Mouse (Mus musculus) hindbrain, embryonic 13.5 days (tissue): Measurements from ENCODE around the gene Trpv2. TPM values are rescaled to one million over a fixed set of nuclear protein-coding genes. Genes with fewer than 3 reads are reported as not detected.

Experiments used
- ATAC-seq: fragments of 200-750 bp; cut with Nextera tagmentation; 2 replicates; pipeline ENCODE4 v1.8.0; 2017; ENCODE audit warnings: moderate TSS enrichment; ENCODE audit not compliant: low FRiP score
- H3K27ac ChIP-seq: fragments of 300-500 bp; sonication (generic); 2 replicates; pipeline ENCODE4 v1.5.1; 2015; ENCODE audit warnings: inconsistent platforms, mild to moderate bottlenecking, moderate library complexity
- H3K27me3 ChIP-seq: fragments of 300-500 bp; sonication (generic); 2 replicates; pipeline ENCODE4 v1.6.1; 2015; ENCODE audit warnings: mild to moderate bottlenecking, inconsistent platforms
- H3K36me3 ChIP-seq: fragments of 300-500 bp; sonication (generic); 2 replicates; pipeline ENCODE4 v1.6.1; 2015; ENCODE audit warnings: mild to moderate bottlenecking, inconsistent platforms
- H3K4me1 ChIP-seq: fragments of 300-500 bp; sonication (generic); replicated peaks from 2 replicates; pipeline ENCODE4 v1.6.1; 2015; ENCODE audit warnings: inconsistent platforms
- H3K4me2 ChIP-seq: fragments of 300-500 bp; sonication (generic); 2 replicates; pipeline ENCODE4 v1.6.1; 2015; ENCODE audit warnings: inconsistent platforms, mild to moderate bottlenecking, moderate library complexity
- H3K4me3 ChIP-seq: fragments of 300-500 bp; sonication (generic); 2 replicates; pipeline ENCODE4 v1.5.1; 2015; ENCODE audit warnings: mild to moderate bottlenecking, inconsistent platforms
- H3K9ac ChIP-seq: fragments of 300-500 bp; sonication (generic); 2 replicates; pipeline ENCODE4 v1.6.1; 2015; ENCODE audit warnings: mild to moderate bottlenecking, inconsistent platforms
- H3K9me3 ChIP-seq: fragments of 300-500 bp; sonication (generic); 2 replicates; pipeline ENCODE4 v1.6.1; 2016; ENCODE audit warnings: inconsistent platforms
- WGBS: fragments of 180-500 bp; shearing (Covaris S2); methylation state at CpG from one replicate; pipeline ENCODE4 v1.1.7; 2015; 5-methylcytosine and 5-hydroxymethylcytosine counted together
- polyA plus RNA-seq: library from polyadenylated mRNA; unstranded; fragments of >200 nt; fragmentation: Nextera tagmentation; extraction: Ambion mirVana; gene quantifications from 2 replicates; pipeline ENCODE4 v1.2.1, GENCODE M21; 2015

The Trpv2 gene
- polyA plus RNA-seq, 1 experiment from 2014 or later: 21.5 TPM

- WGBS: 57% methylated on average over 10 of the region's 10 CpGs
- H3K9ac ChIP-seq: peak overlapping the region; percentile 9; the same call in 1 of the 2 replicates
- 0 out of 2 replicates have a peak, but pooled peaks have one; percentile 49 for ATAC-seq
- no peak overlapping the region for H3K4me3 ChIP-seq
- H3K4me1 ChIP-seq: peaks cover 40% of the 10 kb centered on the region
- no peaks in the 10 kb centered on the region for H3K9me3 ChIP-seq
- peaks cover 7% of the 10 kb centered on the region; the same call in 1 of the 2 replicates for H3K36me3 ChIP-seq
- no peaks in the 10 kb centered on the region for H3K27me3 ChIP-seq
- peak overlapping the region; percentile 82 for H3K27ac ChIP-seq
- no peak overlapping the region for H3K4me2 ChIP-seq
Measured at GRCm38 (mm10) chr11:62624341-62625291, 50.3 kb downstream of the Trpv2 start.

- Histone ChIP-seq H3K4me2 (peak overlapping the region; percentile 44), H3K9ac (peak overlapping the region; percentile 66), H3K4me1 (peaks cover 58% of the 10 kb centered on the region), H3K36me3 (no peaks in the 10 kb centered on the region), H3K27me3 (no peaks in the 10 kb centered on the region), H3K4me3 (no peak overlapping the region), H3K27ac (peak overlapping the region; percentile 91), H3K9me3 (no peaks in the 10 kb centered on the region)
- peak; percentile 44 for ATAC-seq
- 1% methylated on average over 9 of the region's 9 CpGs for WGBS
Measured at GRCm38 (mm10) chr11:62629352-62630224, 55.3 kb downstream of the Trpv2 start.

GRCm38 (mm10) chr11:62630225-62630821 lies 56.0 kb downstream of the Trpv2 start:
- no peaks in the 10 kb centered on the region for H3K9me3 ChIP-seq
- ATAC-seq: peak; percentile 50
- no peaks in the 10 kb centered on the region for H3K27me3 ChIP-seq
- peak overlapping the region; percentile 44 for H3K4me2 ChIP-seq
- 3% methylated on average over 11 of the region's 11 CpGs for WGBS
- H3K27ac ChIP-seq: peak overlapping the region; percentile 91
- peak overlapping the region; percentile 66 for H3K9ac ChIP-seq
- H3K4me1 ChIP-seq: peaks cover 55% of the 10 kb centered on the region
- H3K4me3 ChIP-seq: peak overlapping the region; percentile 13
- H3K36me3 ChIP-seq: no peaks in the 10 kb centered on the region

- Histone ChIP-seq H3K9ac (no peak overlapping the region; the same call in 1 of the 2 replicates), H3K36me3 (no peaks in the 10 kb centered on the region), H3K4me2 (no peak overlapping the region), H3K4me3 (no peak overlapping the region), H3K27me3 (no peaks in the 10 kb centered on the region), H3K9me3 (no peaks in the 10 kb centered on the region), H3K27ac (peak overlapping the region; percentile 91), H3K4me1 (peaks cover 54% of the 10 kb centered on the region)
- 21% methylated on average over 4 of the region's 4 CpGs for WGBS
- ATAC-seq: no peak
Measured at GRCm38 (mm10) chr11:62631138-62631537, 56.9 kb downstream of the Trpv2 start.

DNA sequence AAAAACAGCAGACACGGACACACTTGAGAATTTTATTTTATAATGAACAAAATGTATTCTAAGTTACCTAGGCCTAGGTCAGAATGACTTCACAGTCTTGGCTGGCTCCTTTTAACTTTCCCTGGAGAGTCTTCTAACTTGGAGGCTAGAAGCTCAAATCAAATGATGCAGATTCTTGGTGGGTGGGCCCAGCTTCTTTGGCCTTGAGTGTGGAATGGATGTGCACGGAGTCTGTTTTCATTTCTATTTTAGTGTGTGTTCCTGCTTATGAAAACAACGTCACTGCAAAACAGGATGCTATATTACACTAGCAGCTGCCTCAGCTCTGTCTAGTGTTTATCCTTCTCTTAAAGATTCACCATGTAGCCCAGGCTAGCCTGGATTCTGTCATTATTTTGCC lies 61.1 kb downstream of the Trpv2 start:
- ATAC-seq: no peak
- Histone ChIP-seq H3K27me3 (no peaks in the 10 kb centered on the region), H3K27ac (no peak overlapping the region), H3K4me3 (no peak overlapping the region), H3K4me2 (no peak overlapping the region), H3K4me1 (peaks cover 39% of the 10 kb centered on the region), H3K36me3 (no peaks in the 10 kb centered on the region), H3K9me3 (no peaks in the 10 kb centered on the region), H3K9ac (no peak overlapping the region)
- 89% methylated on average over 3 of the region's 3 CpGs for WGBS

DNA sequence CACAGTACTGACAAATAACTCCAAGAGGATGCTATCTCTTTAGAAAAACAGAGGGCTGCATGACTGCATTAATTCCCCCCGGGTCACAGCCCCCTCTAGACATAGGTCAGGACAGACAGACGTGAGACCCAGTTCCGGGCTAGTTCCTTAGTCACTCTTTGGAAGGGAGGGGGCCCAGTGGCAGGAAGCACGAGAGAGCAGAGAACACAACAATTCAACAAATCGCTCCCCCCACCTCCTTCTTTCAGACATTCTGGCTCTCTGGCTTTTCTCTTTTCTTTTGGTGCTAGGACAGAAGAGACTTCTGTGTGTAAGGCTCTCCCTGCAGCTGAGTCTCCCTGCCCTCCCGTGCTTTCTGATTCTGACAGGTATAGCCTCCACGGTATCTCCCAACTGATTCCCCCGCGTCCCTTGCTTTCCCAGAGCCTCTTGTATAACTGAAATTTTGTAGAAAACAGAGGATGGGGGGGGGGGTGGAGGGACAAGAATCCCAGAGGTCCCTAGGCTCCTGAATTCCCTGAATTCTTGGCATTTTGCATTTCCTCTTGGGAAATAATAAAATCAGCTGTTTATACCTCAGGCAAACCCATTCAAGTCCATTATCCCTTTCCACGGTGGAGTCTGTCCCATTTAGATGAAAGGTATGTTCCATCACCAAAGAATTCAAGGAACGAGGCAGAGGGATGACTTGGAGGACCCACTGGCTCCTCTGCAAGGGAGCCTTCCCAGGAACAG lies 62.0 kb downstream of the Trpv2 start:
- H3K9ac ChIP-seq: 0 out of 2 replicates have a peak overlapping the region, but pooled peaks have one; percentile 9
- H3K4me3 ChIP-seq: no peak overlapping the region
- ATAC-seq: no peak

GRCm38 (mm10) chr11:62636840-62637221 lies 62.5 kb downstream of the Trpv2 start:
- Histone ChIP-seq H3K4me2 (no peak overlapping the region), H3K36me3 (no peaks in the 10 kb centered on the region), H3K9me3 (no peaks in the 10 kb centered on the region), H3K27me3 (no peaks in the 10 kb centered on the region), H3K4me1 (peaks cover 27% of the 10 kb centered on the region), H3K27ac (no peak overlapping the region), H3K4me3 (no peak overlapping the region), H3K9ac (no peak overlapping the region)
- WGBS: 91% methylated on average over 3 of the region's 3 CpGs
- no peak for ATAC-seq

More for the DNA sequence above, 62.0 kb downstream of the Trpv2 start:
- no peaks in the 10 kb centered on the region for H3K36me3 ChIP-seq
- H3K27ac ChIP-seq: no peak overlapping the region
- 58% methylated on average over 11 of the region's 11 CpGs for WGBS
- H3K9me3 ChIP-seq: no peaks in the 10 kb centered on the region
- peaks cover 31% of the 10 kb centered on the region for H3K4me1 ChIP-seq
- no peaks in the 10 kb centered on the region for H3K27me3 ChIP-seq
- H3K4me2 ChIP-seq: no peak overlapping the region

GRCm38 (mm10) chr11:62637401-62637800 lies 63.1 kb downstream of the Trpv2 start:
- ATAC-seq: no peak
- Histone ChIP-seq H3K27ac (no peak overlapping the region), H3K9me3 (no peaks in the 10 kb centered on the region), H3K4me3 (no peak overlapping the region), H3K27me3 (no peaks in the 10 kb centered on the region), H3K9ac (no peak overlapping the region), H3K36me3 (no peaks in the 10 kb centered on the region), H3K4me2 (no peak overlapping the region), H3K4me1 (peaks cover 32% of the 10 kb centered on the region)
- WGBS: 83% methylated on average over 5 of the region's 5 CpGs

DNA sequence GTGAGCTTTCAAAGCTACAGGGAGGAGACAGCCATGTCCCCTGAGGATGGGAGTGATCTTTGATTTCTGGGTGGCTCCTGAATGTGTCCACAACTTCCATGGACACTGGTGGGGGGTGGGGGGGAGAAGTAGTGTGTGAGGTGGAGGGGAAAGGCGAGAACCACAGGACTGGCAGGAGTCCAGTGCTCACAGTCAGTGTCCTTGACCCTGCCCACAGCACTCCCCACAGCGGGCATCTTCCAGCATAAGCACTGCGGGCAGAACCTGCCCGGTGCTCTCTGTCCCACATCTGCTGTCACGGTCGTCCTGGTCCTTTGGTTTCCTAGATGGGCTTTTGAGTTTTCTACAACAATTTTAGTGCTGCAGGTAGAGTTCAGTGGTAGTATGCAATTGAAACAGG lies 63.5 kb downstream of the Trpv2 start:
- Histone ChIP-seq H3K4me2 (no peak overlapping the region), H3K27ac (no peak overlapping the region), H3K36me3 (no peaks in the 10 kb centered on the region), H3K9ac (no peak overlapping the region), H3K4me3 (no peak overlapping the region), H3K4me1 (peaks cover 36% of the 10 kb centered on the region), H3K27me3 (no peaks in the 10 kb centered on the region), H3K9me3 (no peaks in the 10 kb centered on the region)
- no peak for ATAC-seq
- WGBS: 86% methylated on average over 6 of the region's 6 CpGs

GRCm38 (mm10) chr11:62638402-62638801 lies 64.1 kb downstream of the Trpv2 start:
- Histone ChIP-seq H3K4me3 (no peak overlapping the region), H3K4me1 (peaks cover 42% of the 10 kb centered on the region), H3K27me3 (no peaks in the 10 kb centered on the region), H3K27ac (no peak overlapping the region), H3K9ac (no peak overlapping the region), H3K9me3 (no peaks in the 10 kb centered on the region), H3K4me2 (no peak overlapping the region), H3K36me3 (no peaks in the 10 kb centered on the region)
- ATAC-seq: no peak
- WGBS: 90% methylated on average over 4 of the region's 4 CpGs

- WGBS: 68% methylated on average over 3 of the region's 3 CpGs
Measured at GRCm38 (mm10) chr11:62640378-62640777, 66.1 kb downstream of the Trpv2 start.

More at GRCm38 (mm10) chr11:62640378-62640777, 66.1 kb downstream of the Trpv2 start:
- H3K9me3 ChIP-seq: no peaks in the 10 kb centered on the region
- no peaks in the 10 kb centered on the region for H3K27me3 ChIP-seq
- H3K9ac ChIP-seq: no peak overlapping the region
- no peaks in the 10 kb centered on the region for H3K36me3 ChIP-seq
- H3K4me1 ChIP-seq: peaks cover 52% of the 10 kb centered on the region
- no peak overlapping the region for H3K27ac ChIP-seq
- no peak for ATAC-seq
- no peak overlapping the region for H3K4me2 ChIP-seq
- no peak overlapping the region for H3K4me3 ChIP-seq
